Mouse (Mus musculus): ENCODE measurements around the gene Hoxd8.

The Hoxd8 gene

GRCm38 (mm10) chr2:74686301-74686987, 18.0 kb upstream of the Hoxd8 start:
- DNase-seq (ENCODE audit: low spot score) = no peak

GRCm38 (mm10) chr2:74686988-74687697, 17.3 kb upstream of the Hoxd8 start:
- DNase-seq (ENCODE audit: low spot score) = no peak

GRCm38 (mm10) chr2:74687698-74688555, 16.5 kb upstream of the Hoxd8 start:
- no peak for DNase-seq (ENCODE audit: low spot score)

GRCm38 (mm10) chr2:74688795-74689573, 15.4 kb upstream of the Hoxd8 start:
- DNase-seq (ENCODE audit: low spot score) = no peak

- DNase-seq (ENCODE audit: low spot score) = no peak
Measured at GRCm38 (mm10) chr2:74689574-74690337, 14.7 kb upstream of the Hoxd8 start.

- no peak for DNase-seq (ENCODE audit: low spot score)
Measured at GRCm38 (mm10) chr2:74690338-74690716, 14.1 kb upstream of the Hoxd8 start.

- peak; percentile 37 for DNase-seq (ENCODE audit: low spot score)
Measured at GRCm38 (mm10) chr2:74691022-74691951, 13.1 kb upstream of the Hoxd8 start, which contains the start of gene Hoxd10. TSS of gene Hoxd10 (plus strand) at chr2:74691924.

- DNase-seq (ENCODE audit: low spot score) = no peak
Measured at GRCm38 (mm10) chr2:74691995-74692807, 12.2 kb upstream of the Hoxd8 start.

GRCm38 (mm10) chr2:74692808-74693431, 11.5 kb upstream of the Hoxd8 start:
- no peak for DNase-seq (ENCODE audit: low spot score)

GRCm38 (mm10) chr2:74693432-74693827, 11.0 kb upstream of the Hoxd8 start:
- DNase-seq (ENCODE audit: low spot score) = no peak

- DNase-seq (ENCODE audit: low spot score) = no peak
Measured at GRCm38 (mm10) chr2:74694066-74694465, 10.3 kb upstream of the Hoxd8 start.

GRCm38 (mm10) chr2:74695383-74695782, 9.0 kb upstream of the Hoxd8 start:
- DNase-seq (ENCODE audit: low spot score) = no peak

GRCm38 (mm10) chr2:74695813-74696430, 8.5 kb upstream of the Hoxd8 start:
- no peak for DNase-seq (ENCODE audit: low spot score)

- no peak for DNase-seq (ENCODE audit: low spot score)
Measured at GRCm38 (mm10) chr2:74696442-74697335, 7.7 kb upstream of the Hoxd8 start.

- no peak for DNase-seq (ENCODE audit: low spot score)
Measured at GRCm38 (mm10) chr2:74697567-74698121, 6.8 kb upstream of the Hoxd8 start, which contains the start of gene Hoxd9. TSS of gene Hoxd9 (plus strand) at chr2:74697727.

GRCm38 (mm10) chr2:74698201-74699052, 6.0 kb upstream of the Hoxd8 start:
- no peak for DNase-seq (ENCODE audit: low spot score)

All from urinary bladder, postnatal 10 days (tissue).